Mouse (Mus musculus): ENCODE data around the gene Galnt10.

- TF ChIP-seq EP300 (IDR thresholded peaks at IDR 0.05): no peak
- no peak for TF ChIP-seq CTCF (IDR thresholded peaks at IDR 0.05)
Observed at GRCm38 (mm10) chr11:57673977-57674687, 28.9 kb downstream of the Galnt10 start.

Measured in lung, postnatal 0 days (tissue).